ENCODE assay signal across 11 mouse cellular contexts in the genomic region with DNA sequence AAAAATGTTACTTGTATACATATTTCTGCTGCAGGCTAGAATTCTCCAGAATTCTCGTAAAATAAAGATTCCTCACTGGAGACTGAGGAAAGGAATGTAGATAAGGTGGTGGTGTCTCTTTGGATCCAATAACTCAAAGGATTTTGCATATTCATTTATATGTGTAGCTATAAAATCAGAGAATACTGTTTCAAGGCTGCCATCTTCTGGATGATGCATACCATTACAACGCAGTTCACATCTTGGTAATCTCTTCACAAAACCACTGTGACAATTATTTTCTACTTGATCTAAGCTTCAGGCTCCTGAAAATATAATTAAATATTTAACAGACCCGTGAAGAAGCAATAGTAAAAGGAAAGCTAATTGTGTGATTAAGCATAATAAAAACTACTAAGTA. TPM values are rescaled to one million over a fixed set of nuclear protein-coding genes. Genes with fewer than 3 reads are reported as not detected.
DNase-seq lines count a peak whose midpoint lies in the region; ATAC-seq and TF ChIP-seq lines count a peak whose summit lies in the region.
"Had no signal": no experiment of that assay in that cellular context is flagged by ENCODE, and none has a peak within 500 bp of the region (broad histone marks: within the 10 kb centered on the region; RNA-seq: fewer than 3 reads in every experiment).

No protein-coding gene starts in this region.

- no peak overlapping the region for H3K4me2 ChIP-seq in intestine, postnatal 0 days (replicated peaks; ENCODE audit: low read depth)
- no peak overlapping the region for H3K4me2 ChIP-seq in intestine, embryonic 16.5 days (ENCODE audit: low read depth, low read length)
- H3K4me2 ChIP-seq: embryonic facial prominence, embryonic 13.5 days; hindbrain, embryonic 15.5 days had no signal

- H3K4me3 ChIP-seq in intestine, postnatal 0 days (ENCODE audit: low read depth, low read length) = no peak overlapping the region
- no peak overlapping the region for H3K4me3 ChIP-seq in intestine, embryonic 16.5 days (ENCODE audit: low read length)
- H3K4me3 ChIP-seq: embryonic facial prominence, embryonic 13.5 days; hindbrain, embryonic 15.5 days had no signal

- WGBS in intestine, postnatal 0 days = 10% methylated on average over 3 of the region's 3 CpGs
- 7% methylated on average over 3 of the region's 3 CpGs for WGBS in intestine, embryonic 16.5 days

- H3K9me3 ChIP-seq in intestine, postnatal 0 days (ENCODE audit: control insufficient read depth) = no peaks in the 10 kb centered on the region
- H3K9me3 ChIP-seq in intestine, embryonic 16.5 days (ENCODE audit: control insufficient read depth, low read length) = no peaks in the 10 kb centered on the region
- H3K9me3 ChIP-seq: embryonic facial prominence, embryonic 13.5 days; hindbrain, embryonic 15.5 days had no signal

- no peak overlapping the region for H3K9ac ChIP-seq in intestine, postnatal 0 days (ENCODE audit: low read depth, low read length)
- no peak overlapping the region for H3K9ac ChIP-seq in intestine, embryonic 16.5 days (ENCODE audit: low read depth, low read length)
- H3K9ac ChIP-seq: embryonic facial prominence, embryonic 13.5 days; hindbrain, embryonic 15.5 days; liver, embryonic 14.5 days had no signal

- peak; percentile 68 for DNase-seq in 3T3-L1 (ENCODE audit: low read depth, low spot score)
- peak; percentile 31 for DNase-seq in Muller cell, postnatal 12 days (ENCODE audit: inconsistent ontology term)
- DNase-seq in forelimb bud, embryonic 11.5 days (ENCODE audit: low read depth, low spot score) = peak; percentile 21
- no peak for DNase-seq in B cell, adult 2 months
- DNase-seq in heart, adult 18-20 months = no peak

- TF ChIP-seq CTCF in intestine, postnatal 0 days (IDR thresholded peaks at IDR 0.05; ENCODE audit: low read depth) = peak; percentile 68

- no peak for ATAC-seq in intestine, postnatal 0 days
- no peak for ATAC-seq in intestine, embryonic 16.5 days
- ATAC-seq in monocyte, adult 5-6 weeks (replicated peaks; ENCODE audit: insufficient number of reproducible peaks, low FRiP score, low TSS enrichment, poor library complexity, severe bottlenecking) = no peak

- no peaks in the 10 kb centered on the region for H3K27me3 ChIP-seq in intestine, postnatal 0 days (replicated peaks; ENCODE audit: control insufficient read depth, insufficient read depth, low read length)
- H3K27me3 ChIP-seq in intestine, embryonic 16.5 days (replicated peaks; ENCODE audit: control insufficient read depth, insufficient read depth, low read length) = no peaks in the 10 kb centered on the region
- H3K27me3 ChIP-seq: embryonic facial prominence, embryonic 13.5 days; hindbrain, embryonic 15.5 days had no signal

- no peak overlapping the region for H3K27ac ChIP-seq in intestine, postnatal 0 days (ENCODE audit: low read depth, low read length)
- no peak overlapping the region for H3K27ac ChIP-seq in intestine, embryonic 16.5 days (ENCODE audit: low read length)
- H3K27ac ChIP-seq: embryonic facial prominence, embryonic 13.5 days; hindbrain, embryonic 15.5 days; liver, embryonic 14.5 days had no signal

- no peaks in the 10 kb centered on the region for H3K4me1 ChIP-seq in intestine, postnatal 0 days (replicated peaks; ENCODE audit: control insufficient read depth, insufficient read depth, low read length)
- H3K4me1 ChIP-seq in intestine, embryonic 16.5 days (ENCODE audit: control insufficient read depth, insufficient read depth, low read length) = no peaks in the 10 kb centered on the region
- H3K4me1 ChIP-seq: embryonic facial prominence, embryonic 13.5 days; hindbrain, embryonic 15.5 days had no signal

- no peaks in the 10 kb centered on the region for H3K36me3 ChIP-seq in intestine, postnatal 0 days (ENCODE audit: control insufficient read depth, insufficient read depth)
- no peaks in the 10 kb centered on the region for H3K36me3 ChIP-seq in intestine, embryonic 16.5 days (ENCODE audit: control insufficient read depth, insufficient read depth, low read length)
- H3K36me3 ChIP-seq: embryonic facial prominence, embryonic 13.5 days; hindbrain, embryonic 15.5 days had no signal

RNA-seq across cellular contexts. Expression of a gene that starts 6.6 kb away (rescaled TPM):
- not detected in 2 replicates for polyA plus RNA-seq in intestine, postnatal 0 days (2015; fragmentation: Nextera tagmentation; extraction: Ambion mirVana)
- polyA plus RNA-seq in intestine, embryonic 16.5 days (2015; fragmentation: Nextera tagmentation; extraction: Ambion mirVana) = not detected in 2 replicates
- total RNA-seq in monocyte, adult 5-6 weeks (2017) = not detected in 3 replicates
- total RNA-seq in heart, adult 18-20 months (2021) = not detected
- polyA plus RNA-seq: embryonic facial prominence, embryonic 13.5 days; hindbrain, embryonic 15.5 days; liver, embryonic 14.5 days had no signal

Comparison
In these comparisons a context has a peak if more than half of its experiments do, and no peak if none do; other contexts are left out.
1. DNase-seq: peak in 3T3-L1 (single experiment), Muller cell, postnatal 12 days (single experiment) and forelimb bud, embryonic 11.5 days (single experiment); none in B cell, adult 2 months (0 of 2) and heart, adult 18-20 months (0 of 2).